Mouse (Mus musculus) heart, adult 2 months (tissue): ENCODE measurements at regions not wholly inside any gene's neighbourhood (a gene's known extent, or its start where the extent isn't known, plus 50 kb on each side); places are given as distances from the start of the nearest gene placed in this dataset.

Source experiments
- DNase-seq, 2 experiments: peaks; one replicate each; pipeline ENCODE4 v3.0.0; 2021
- H3K27ac ChIP-seq: fragments of 200-600 bp; 2 replicates; pipeline ENCODE4 v1.8.1; 2022
- H3K27me3 ChIP-seq: fragments of 200-500 bp; 2 replicates; pipeline ENCODE4 v1.6.1; 2012; ENCODE audit warnings: mild to moderate bottlenecking, low read length, inconsistent platforms, mixed read lengths; ENCODE audit not compliant: control insufficient read depth, insufficient read depth
- H3K36me3 ChIP-seq: fragments of 200-500 bp; 2 replicates; pipeline ENCODE4 v1.6.1; 2012; ENCODE audit warnings: low read length, inconsistent platforms; ENCODE audit not compliant: control insufficient read depth, insufficient read depth
- H3K4me1 ChIP-seq: fragments of 200-500 bp; 2 replicates; pipeline ENCODE4 v1.6.1; 2011; ENCODE audit warnings: low read length; ENCODE audit not compliant: control insufficient read depth, insufficient read depth
- H3K4me3 ChIP-seq: fragments of 200-600 bp; 2 replicates; pipeline ENCODE4 v1.8.1; 2022
- H3K79me2 ChIP-seq: fragments of 200-500 bp; replicated peaks from 2 replicates; pipeline ENCODE4 v1.6.1; 2012; ENCODE audit warnings: mild to moderate bottlenecking, inconsistent platforms, low read length, moderate library complexity, mixed read lengths; ENCODE audit not compliant: control insufficient read depth, insufficient read depth
- H3K9ac ChIP-seq: fragments of 200-500 bp; 2 replicates; pipeline ENCODE4 v1.6.1; 2012; ENCODE audit warnings: low read depth, mild to moderate bottlenecking, control low read depth, inconsistent platforms, low read length, mixed read lengths
- CTCF ChIP-seq: fragments of 200-600 bp; IDR thresholded peaks from 2 replicates; pipeline ENCODE4 v1.8.1; 2022; ENCODE audit warnings: antibody characterized with exemption, mild to moderate bottlenecking, moderate library complexity
- EP300 ChIP-seq: fragments of 200-500 bp; IDR thresholded peaks from 2 replicates; pipeline ENCODE4 v1.6.1; 2011; ENCODE audit warnings: low read depth, low read length, control low read depth; ENCODE audit not compliant: insufficient read depth
- POLR2A ChIP-seq: fragments of 200-500 bp; IDR thresholded peaks from 2 replicates; pipeline ENCODE4 v1.6.1; 2011; ENCODE audit warnings: mild to moderate bottlenecking, low read depth, low read length, control low read depth; ENCODE audit not compliant: insufficient read depth
- WGBS: fragments of 180-500 bp; shearing (Covaris S2); methylation state at CpG from one replicate; pipeline ENCODE4 v1.1.7; 2018; 5-methylcytosine and 5-hydroxymethylcytosine counted together
- intact Hi-C: fragments of 180-260 bp; cut with DNase I; formaldehyde crosslinking; loops from one replicate; pipeline ENCODE4 v1.15.1; 2025

- Histone ChIP-seq H3K4me3 (no peak overlapping the region), H3K27me3 (no peaks in the 10 kb centered on the region), H3K27ac (no peak overlapping the region), H3K36me3 (no peaks in the 10 kb centered on the region), H3K9ac (no peak overlapping the region), H3K79me2 (no peaks in the 10 kb centered on the region), H3K4me1 (no peaks in the 10 kb centered on the region; the same call in 1 of the 2 replicates)
- 27% methylated on average over 3 of the region's 3 CpGs for WGBS
- TF ChIP-seq CTCF (no peak), POLR2A (no peak), EP300 (no peak)
- DNase-seq = no peak
- intact Hi-C loops = no loop called here
Observed at GRCm38 (mm10) chr4:31889673-31890072, 74.2 kb upstream of the Map3k7 start.

GRCm38 (mm10) chr4:31909086-31909673 lies 54.7 kb upstream of the Map3k7 start:
- WGBS = 79% methylated on average over 8 of the region's 8 CpGs
- Histone ChIP-seq H3K27me3 (no peaks in the 10 kb centered on the region), H3K4me1 (no peaks in the 10 kb centered on the region), H3K79me2 (no peaks in the 10 kb centered on the region), H3K9ac (no peak overlapping the region), H3K4me3 (no peak overlapping the region), H3K27ac (no peak overlapping the region), H3K36me3 (no peaks in the 10 kb centered on the region)
- DNase-seq = no peak
- TF ChIP-seq EP300 = no peak
- no peak for TF ChIP-seq CTCF
- TF ChIP-seq POLR2A = no peak
- intact Hi-C loops = no loop called here
